Mouse (Mus musculus) CH12.LX (cell line): Measurements from ENCODE around the gene Rab11fip5. TPM values are rescaled to one million over a fixed set of nuclear protein-coding genes. Genes with fewer than 3 reads are reported as not detected.

Source experiments
- DNase-seq: peaks from one replicate; pipeline ENCODE4 v3.0.0-alpha.2; 2013; ENCODE audit errors: extremely low read depth
- H3K27ac ChIP-seq: 2 replicates; pipeline ENCODE4 v1.5.1; 2012; ENCODE audit warnings: low read depth, mild to moderate bottlenecking, control low read depth, moderate library complexity; ENCODE audit not compliant: insufficient read depth
- H3K27me3 ChIP-seq: replicated peaks from 2 replicates; pipeline ENCODE3; 2012; ENCODE audit warnings: inconsistent platforms
- H3K36me3 ChIP-seq, 2 experiments: replicated peaks in 1 of 2; 2 replicates each; pipeline versions ENCODE3 to v1.6.1; 2012; ENCODE audit warnings: inconsistent platforms in 1 of 2, low read length in 1 of 2, mild to moderate bottlenecking in 1 of 2, mixed read lengths in 1 of 2, moderate library complexity in 1 of 2; ENCODE audit not compliant: control insufficient read depth in 1 of 2, insufficient read depth in 1 of 2
- H3K4me1 ChIP-seq, 2 experiments: 2 replicates each; pipeline ENCODE4 v1.6.1; 2012; ENCODE audit warnings: inconsistent platforms in 1 of 2, moderate library complexity in 1 of 2; ENCODE audit not compliant: insufficient read depth in 2 of 2, control insufficient read depth in 1 of 2
- H3K4me2 ChIP-seq: 2 replicates; pipeline ENCODE4 v1.6.1; 2012; ENCODE audit warnings: low read depth, mild to moderate bottlenecking, control low read depth; ENCODE audit not compliant: poor library complexity, insufficient read depth, severe bottlenecking
- H3K4me3 ChIP-seq, 3 experiments: fragments of 150-350 bp in 1 of 3; sonication (generic) in 1 of 3; replicated peaks in 1 of 3; 2 replicates each; pipeline versions ENCODE3 to v1.5.1; 2011 to 2012; ENCODE audit warnings: low read depth in 2 of 3, low read length in 2 of 3, mild to moderate bottlenecking in 2 of 3, moderate library complexity in 2 of 3, control low read depth in 1 of 3, improper control_type of control experiment in 1 of 3, inconsistent platforms in 1 of 3, mixed read lengths in 1 of 3; ENCODE audit not compliant: poor library complexity in 1 of 3
- H3K79me2 ChIP-seq: replicated peaks from 2 replicates; pipeline ENCODE4 v1.6.1; 2012; ENCODE audit warnings: mild to moderate bottlenecking, moderate library complexity; ENCODE audit not compliant: control insufficient read depth, poor library complexity, insufficient read depth, severe bottlenecking; ENCODE audit errors: extremely low read depth
- H3K9ac ChIP-seq: 2 replicates; pipeline ENCODE4 v1.6.1; 2012; ENCODE audit warnings: low read depth, mild to moderate bottlenecking, control low read depth, moderate library complexity; ENCODE audit not compliant: insufficient read depth
- H3K9me3 ChIP-seq: replicated peaks from 2 replicates; pipeline ENCODE3; 2012; ENCODE audit warnings: low read length, inconsistent platforms, mixed read lengths
- BHLHE40 ChIP-seq: IDR thresholded peaks from 2 replicates; pipeline ENCODE4 v1.6.1; 2011; ENCODE audit warnings: mild to moderate bottlenecking, low read depth, low read length, improper control_type of control experiment
- CHD2 ChIP-seq: IDR thresholded peaks from 2 replicates; pipeline ENCODE4 v1.6.1; 2011; ENCODE audit warnings: low read length, improper control_type of control experiment
- CTCF ChIP-seq, 2 experiments: IDR thresholded peaks in 1 of 2; conservative IDR thresholded peaks in 1 of 2; 2 replicates each; pipeline ENCODE4 v1.5.1; 2011 to 2012; ENCODE audit warnings: low read depth in 2 of 2, low read length in 2 of 2, improper control_type of control experiment in 1 of 2, inconsistent platforms in 1 of 2, mild to moderate bottlenecking in 1 of 2, moderate library complexity in 1 of 2
- EP300 ChIP-seq: IDR thresholded peaks from 2 replicates; pipeline ENCODE4 v1.6.1; 2011; ENCODE audit warnings: low read length, improper control_type of control experiment
- GABPA ChIP-seq: IDR thresholded peaks from 2 replicates; pipeline ENCODE4 v1.6.1; 2012; ENCODE audit warnings: low read depth, low read length, improper control_type of control experiment, inconsistent platforms; ENCODE audit not compliant: insufficient replicate concordance
- JUN ChIP-seq: IDR thresholded peaks from 2 replicates; pipeline ENCODE4 v1.6.1; 2011; ENCODE audit warnings: low read depth, mild to moderate bottlenecking, low read length, improper control_type of control experiment, moderate library complexity; ENCODE audit not compliant: insufficient read depth
- JUND ChIP-seq: conservative IDR thresholded peaks from 2 replicates; pipeline ENCODE4 v1.6.1; 2011; ENCODE audit warnings: low read depth, low read length, improper control_type of control experiment
- MAX ChIP-seq: IDR thresholded peaks from 2 replicates; pipeline ENCODE4 v1.6.1; 2011; ENCODE audit warnings: low read length, improper control_type of control experiment
- MAZ ChIP-seq: IDR thresholded peaks from 2 replicates; pipeline ENCODE4 v1.6.1; 2012; ENCODE audit warnings: low read depth, mild to moderate bottlenecking, inconsistent platforms, low read length, improper control_type of control experiment, moderate library complexity
- MYC ChIP-seq: IDR thresholded peaks from 2 replicates; pipeline ENCODE4 v1.6.1; 2011; ENCODE audit warnings: low read depth, mild to moderate bottlenecking, improper control_type of control experiment, low read length
- RAD21 ChIP-seq: IDR thresholded peaks from 2 replicates; pipeline ENCODE4 v1.6.1; 2011; ENCODE audit warnings: low read depth, mild to moderate bottlenecking, low read length, improper control_type of control experiment, moderate library complexity
- SMC3 ChIP-seq: IDR thresholded peaks from 2 replicates; pipeline ENCODE4 v1.6.1; 2011; ENCODE audit warnings: low read depth, low read length, improper control_type of control experiment
- TCF12 ChIP-seq: IDR thresholded peaks from 2 replicates; pipeline ENCODE4 v1.6.1; 2014; ENCODE audit warnings: low read depth, mild to moderate bottlenecking, inconsistent platforms, low read length, improper control_type of control experiment
- USF2 ChIP-seq: conservative IDR thresholded peaks from 2 replicates; pipeline ENCODE4 v1.6.1; 2011; ENCODE audit warnings: low read depth, low read length, improper control_type of control experiment
- ZKSCAN1 ChIP-seq: IDR thresholded peaks from 2 replicates; pipeline ENCODE4 v1.6.1; 2012; ENCODE audit warnings: low read depth, inconsistent platforms, low read length, improper control_type of control experiment, borderline replicate concordance
- ZNF384 ChIP-seq: IDR thresholded peaks from 2 replicates; pipeline ENCODE4 v1.6.1; 2012; ENCODE audit warnings: low read depth, low read length, improper control_type of control experiment, inconsistent platforms
- dilution Hi-C: fragments of 300-500 bp; cut with MboI; formaldehyde crosslinking; loops from 2 replicates; pipeline ENCODE4 v1.14.3; 2020; ENCODE audit warnings: low sequenced_read_pairs; ENCODE audit not compliant: extremely low pct_unique_long_range_greater_than_20kb, extremely low pct_ligation_motif_present
- in situ Hi-C: fragments of 300-500 bp; cut with MboI; formaldehyde crosslinking; loops from 3 replicates; pipeline ENCODE4 v1.14.3; 2019; ENCODE audit warnings: low sequenced_read_pairs, low pct_ligation_motif_present, low pct_unique_long_range_greater_than_20kb, mixed read lengths
- polyA plus RNA-seq: library from polyadenylated mRNA; unstranded; fragments of >175 nt; gene quantifications from 2 replicates; pipeline ENCODE4 v1.2.1, GENCODE M21; 2012; ENCODE audit warnings: low read depth; ENCODE audit not compliant: insufficient read length
- total RNA-seq, 2 experiments: library from RNA; depleted of rRNA; stranded (reverse); fragments of 300-350 nt in 1 of 2; fragments of >200 nt in 1 of 2; gene quantifications; 2 replicates each; pipeline ENCODE4 v1.2.3; 2012 to 2014

Gene Rab11fip5
- total and polyA plus RNA-seq, 3 experiments, result 0.13 to 0.30 (median 0.17) TPM

DNA sequence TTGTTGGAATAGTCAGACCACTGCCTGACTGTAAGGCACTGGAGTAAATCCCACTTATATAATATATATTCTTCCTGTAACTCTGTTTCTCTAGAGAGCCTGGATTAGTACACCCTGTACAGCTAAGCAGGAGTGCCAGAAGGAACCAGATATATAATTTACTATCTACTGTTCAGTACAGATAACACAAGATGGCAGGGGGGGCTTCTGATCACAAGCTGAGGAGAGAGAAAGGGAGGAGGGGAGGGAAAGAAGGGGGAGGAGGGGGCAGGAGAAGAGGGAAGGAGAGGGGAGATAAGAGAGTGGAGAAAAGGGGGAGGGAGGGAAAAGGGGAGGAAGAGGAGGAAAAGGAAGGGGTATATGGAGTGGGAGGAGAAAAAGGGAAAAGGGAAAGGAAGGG, 68.6 kb downstream of the Rab11fip5 start:
- TF ChIP-seq GABPA (no peak), MAX (no peak), MYC (no peak), TCF12 (no peak), ZKSCAN1 (no peak), USF2 (no peak), ZNF384 (no peak)
- Histone ChIP-seq H3K36me3 (no peaks in the 10 kb centered on the region), H3K9me3 (no peaks in the 10 kb centered on the region), H3K27ac (no peak overlapping the region), H3K79me2 (no peaks in the 10 kb centered on the region), H3K27me3 (no peaks in the 10 kb centered on the region), H3K4me1 (peaks cover 2 to 25% of the 10 kb centered on the region in 2 experiments; a peak in 2 of 4 replicates), H3K9ac (no peak overlapping the region), H3K4me3 (no peak overlapping the region), H3K4me2 (no peak overlapping the region)
- dilution Hi-C loops (no loop called here), in situ Hi-C loops (no loop called here)
- no peak for DNase-seq

DNA sequence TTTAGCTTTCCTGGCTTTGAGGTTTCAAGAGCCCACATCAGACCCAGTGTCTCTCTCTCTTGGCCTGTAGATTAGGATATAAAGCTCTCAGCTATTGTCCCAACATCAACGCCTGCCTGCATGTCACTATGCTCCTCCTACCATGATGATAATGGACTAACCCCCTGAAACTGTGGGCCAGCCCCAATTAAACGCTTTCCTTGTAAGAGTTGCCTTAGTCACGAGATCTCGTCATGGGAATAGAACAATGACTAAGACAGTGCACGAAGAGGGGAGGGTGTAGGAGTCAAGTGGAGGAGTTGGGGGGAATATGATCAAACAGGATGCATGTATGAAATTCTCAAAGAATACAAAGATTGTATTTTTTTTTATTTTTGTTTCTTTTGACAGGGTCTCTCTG, 69.5 kb downstream of the Rab11fip5 start:
- H3K4me1 ChIP-seq, result peaks cover 2 to 25% of the 10 kb centered on the region in 2 experiments; a peak in 2 of 4 replicates
- TF ChIP-seq CHD2 (no peak), MAZ (no peak), JUND (no peak), JUN (no peak), MYC (no peak), BHLHE40 (no peak), SMC3 (no peak), CTCF (conservative IDR thresholded peaks at IDR 0.05 in 1 of 2, IDR thresholded peaks at IDR 0.05 in 1 of 2; ENCODE audit: low read depth in 2 of 2, low read length in 2 of 2) (no peak), USF2 (no peak), RAD21 (no peak), EP300 (no peak)
- H3K27ac ChIP-seq, result no peak overlapping the region
- H3K27me3 ChIP-seq, result no peaks in the 10 kb centered on the region
- H3K36me3 ChIP-seq, result no peaks in the 10 kb centered on the region
- H3K9ac ChIP-seq, result no peak overlapping the region
- dilution Hi-C loops, result no loop called here
- no peak overlapping the region for H3K4me3 ChIP-seq
- H3K79me2 ChIP-seq, result no peaks in the 10 kb centered on the region
- H3K9me3 ChIP-seq, result no peaks in the 10 kb centered on the region
- DNase-seq, result no peak
- no peak overlapping the region for H3K4me2 ChIP-seq
- in situ Hi-C loops, result no loop called here
